Mouse (Mus musculus): ENCODE data around the gene Fosl1.

DNA sequence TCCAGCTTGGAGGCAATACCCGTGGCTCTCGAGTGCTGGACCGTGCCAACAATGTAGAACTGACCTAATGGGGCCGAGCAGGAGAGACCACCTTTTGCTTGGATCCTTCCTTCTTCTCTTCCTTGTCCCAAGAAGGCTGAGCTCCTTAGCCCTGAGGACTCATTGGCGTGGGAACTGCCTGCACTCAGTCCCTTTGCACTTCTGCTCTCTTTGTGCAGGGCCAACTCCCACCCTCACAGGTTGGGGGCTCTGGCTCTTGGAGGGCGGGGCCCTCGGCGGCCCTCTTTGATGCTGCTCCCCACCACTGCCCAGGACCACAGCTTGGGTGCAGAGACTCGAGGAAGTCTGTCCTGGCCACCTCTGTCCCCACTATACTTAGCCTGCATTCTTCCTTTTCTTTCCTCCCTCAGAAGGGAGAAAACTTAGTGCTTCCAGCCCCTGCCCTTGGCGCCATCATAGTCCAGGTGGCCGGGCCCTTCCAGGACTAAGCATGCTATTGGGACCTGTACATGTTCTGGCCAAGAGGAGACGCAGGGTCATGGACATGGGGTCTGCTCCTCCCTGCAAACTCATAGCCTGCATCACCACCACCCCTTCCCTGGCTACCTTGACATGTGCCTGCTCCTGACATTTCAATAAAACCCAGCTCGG is 20.6 kb upstream of the Fosl1 start:
- no peak for TF ChIP-seq CTCF (IDR thresholded peaks at IDR 0.05; ENCODE audit: low read depth, low read length)
- TF ChIP-seq POLR2A (IDR thresholded peaks at IDR 0.05; ENCODE audit: borderline replicate concordance, low read depth, low read length), result no peak
